Mouse (Mus musculus) lung, embryonic 16.5 days (tissue): Measurements from ENCODE around the gene Acap2. TPM values are rescaled to one million over a fixed set of nuclear protein-coding genes. Genes with fewer than 3 reads are reported as not detected.
A peak's percentile ranks its signal among the peaks of the same experiment; 100 is the strongest.

Experiments used
- ATAC-seq: fragments of 200-750 bp; cut with Nextera tagmentation; 2 replicates; pipeline ENCODE4 v1.8.0; 2017; ENCODE audit warnings: low read depth, mild to moderate bottlenecking, moderate library complexity
- H3K27ac ChIP-seq: fragments of 300-500 bp; sonication (generic); 2 replicates; pipeline ENCODE4 v1.5.1; 2014; ENCODE audit warnings: mild to moderate bottlenecking, control low read depth, low read length
- H3K27me3 ChIP-seq: fragments of 300-500 bp; sonication (generic); 2 replicates; pipeline ENCODE4 v1.6.1; 2014; ENCODE audit warnings: low read depth, low read length, mixed read lengths; ENCODE audit not compliant: control insufficient read depth, insufficient read depth
- H3K36me3 ChIP-seq: fragments of 300-500 bp; sonication (generic); 2 replicates; pipeline ENCODE4 v1.6.1; 2014; ENCODE audit warnings: low read length; ENCODE audit not compliant: control insufficient read depth, insufficient read depth
- H3K4me1 ChIP-seq: fragments of 300-500 bp; sonication (generic); replicated peaks from 2 replicates; pipeline ENCODE4 v1.6.1; 2014; ENCODE audit warnings: low read length, mixed read lengths; ENCODE audit not compliant: control insufficient read depth, insufficient read depth
- H3K4me2 ChIP-seq: fragments of 300-500 bp; sonication (generic); 2 replicates; pipeline ENCODE4 v1.6.1; 2014; ENCODE audit warnings: low read depth, low read length, control low read depth
- H3K4me3 ChIP-seq: fragments of 300-500 bp; sonication (generic); 2 replicates; pipeline ENCODE4 v1.5.1; 2014; ENCODE audit warnings: mild to moderate bottlenecking, low read length, control low read depth
- H3K9ac ChIP-seq: fragments of 300-500 bp; sonication (generic); 2 replicates; pipeline ENCODE4 v1.6.1; 2014; ENCODE audit warnings: low read length, control low read depth
- H3K9me3 ChIP-seq: fragments of 300-500 bp; sonication (generic); 2 replicates; pipeline ENCODE4 v1.6.1; 2016; ENCODE audit warnings: low read length; ENCODE audit not compliant: control insufficient read depth
- WGBS: fragments of 180-500 bp; shearing (Covaris S2); extraction: QIAGEN DNeasy Blood & Tissue Kit; methylation state at CpG from one replicate; pipeline ENCODE4 v1.1.7; 2014; 5-methylcytosine and 5-hydroxymethylcytosine counted together
- polyA plus RNA-seq: library from polyadenylated mRNA; unstranded; fragments of >200 nt; fragmentation: Nextera tagmentation; extraction: Ambion mirVana; gene quantifications from 2 replicates; pipeline ENCODE4 v1.2.1, GENCODE M21; 2015

Acap2 gene
- polyA plus RNA-seq, 1 experiment from 2014 or later = 27.3 TPM

DNA sequence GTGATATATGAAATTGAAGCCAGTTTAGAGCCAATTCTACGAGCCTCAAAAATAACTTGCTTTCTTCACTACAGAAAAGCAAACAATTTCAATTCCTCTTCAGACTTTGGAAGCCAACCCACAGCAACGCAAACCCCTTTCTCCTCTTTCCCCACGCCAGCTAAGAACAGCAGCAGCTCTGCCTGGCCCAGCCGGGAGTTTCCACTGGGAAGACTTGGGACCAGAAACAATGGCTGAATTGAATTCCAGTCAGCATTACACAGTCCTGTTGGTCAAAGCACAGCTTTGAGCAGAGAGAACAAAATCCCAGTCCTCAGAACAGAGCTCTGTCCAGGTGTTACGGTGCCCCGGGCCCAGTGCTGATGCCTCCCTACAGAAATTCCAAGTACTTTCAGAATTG, 59.1 kb downstream of the Acap2 start:
- Histone ChIP-seq H3K27me3 (no peaks in the 10 kb centered on the region), H3K9me3 (no peaks in the 10 kb centered on the region), H3K9ac (no peak overlapping the region), H3K4me1 (no peaks in the 10 kb centered on the region; the same call in 1 of the 2 replicates), H3K4me3 (no peak overlapping the region), H3K36me3 (no peaks in the 10 kb centered on the region; the same call in 1 of the 2 replicates), H3K4me2 (no peak overlapping the region), H3K27ac (peak overlapping the region; percentile 57)
- ATAC-seq = no peak
- 51% methylated on average over 6 of the region's 6 CpGs for WGBS

DNA sequence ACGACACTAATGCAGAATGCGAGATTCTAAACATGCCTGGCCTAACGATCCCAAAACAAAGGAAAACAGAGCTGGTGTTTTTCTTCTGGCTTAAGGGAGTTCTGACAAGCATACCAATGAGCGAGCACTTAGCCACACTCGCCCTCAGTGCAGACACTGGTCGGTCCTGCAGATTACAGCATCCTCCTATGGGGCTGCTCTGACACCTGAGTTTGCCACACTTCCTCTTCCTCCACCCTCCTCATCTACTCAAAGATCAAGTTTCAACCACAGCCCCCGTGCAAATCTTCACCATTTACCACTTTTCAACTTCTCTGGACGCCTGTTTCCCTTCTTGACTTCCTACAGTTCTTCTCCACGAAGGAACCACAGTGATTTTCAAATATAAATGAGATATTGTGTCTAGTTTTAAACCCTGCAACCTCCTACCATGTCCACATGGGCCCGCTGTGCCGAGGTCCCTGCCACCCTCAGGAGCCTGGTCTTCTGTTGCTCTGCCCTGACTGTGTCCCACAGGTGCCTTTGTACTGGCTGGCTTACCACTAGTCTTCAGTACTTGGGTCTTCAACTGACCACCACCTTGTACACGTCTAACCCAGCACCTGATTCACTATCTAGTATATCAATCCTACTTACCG, 64.3 kb downstream of the Acap2 start:
- Histone ChIP-seq H3K4me2 (no peak overlapping the region), H3K27me3 (no peaks in the 10 kb centered on the region), H3K9me3 (no peaks in the 10 kb centered on the region), H3K27ac (no peak overlapping the region), H3K36me3 (no peaks in the 10 kb centered on the region; the same call in 1 of the 2 replicates), H3K4me1 (peaks cover 12% of the 10 kb centered on the region), H3K4me3 (no peak overlapping the region), H3K9ac (no peak overlapping the region)
- WGBS = 69% methylated on average over 13 of the region's 13 CpGs
- ATAC-seq = no peak

DNA sequence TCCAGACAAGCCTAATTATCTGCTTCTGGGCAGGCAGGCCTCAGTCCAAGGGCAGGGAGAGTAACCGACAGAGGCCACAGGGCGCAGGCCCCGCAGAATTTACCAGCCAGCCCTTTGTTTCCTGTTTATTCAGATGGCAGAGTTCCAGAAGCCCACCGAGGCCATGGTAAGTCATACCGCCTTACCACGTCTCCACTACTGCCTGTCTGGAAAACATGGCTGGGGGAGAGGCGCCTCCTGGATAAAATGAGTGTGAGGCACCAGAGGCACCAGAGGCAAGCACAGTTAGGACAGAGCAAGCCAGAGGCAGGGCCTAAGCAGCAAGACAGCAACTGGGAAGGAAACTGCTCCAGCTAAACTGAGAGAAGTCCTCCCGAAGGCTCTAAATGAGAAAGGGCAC, 65.5 kb downstream of the Acap2 start:
- peak; percentile 51 for ATAC-seq
- WGBS = 34% methylated on average over 8 of the region's 8 CpGs
- H3K9me3 ChIP-seq = no peaks in the 10 kb centered on the region
- no peak overlapping the region for H3K4me3 ChIP-seq
- peaks cover 13% of the 10 kb centered on the region for H3K4me1 ChIP-seq
- H3K27me3 ChIP-seq = no peaks in the 10 kb centered on the region
- peak overlapping the region; percentile 77 for H3K27ac ChIP-seq
- no peaks in the 10 kb centered on the region; the same call in 1 of the 2 replicates for H3K36me3 ChIP-seq
- H3K9ac ChIP-seq = peak overlapping the region; percentile 24; the same call in 1 of the 2 replicates
- H3K4me2 ChIP-seq = no peak overlapping the region

- H3K4me3 ChIP-seq = no peak overlapping the region
- WGBS = 34% methylated on average over 5 of the region's 5 CpGs
- peak overlapping the region; percentile 38; the same call in 1 of the 2 replicates for H3K27ac ChIP-seq
- peaks cover 13% of the 10 kb centered on the region for H3K4me1 ChIP-seq
- H3K36me3 ChIP-seq = peaks cover 11% of the 10 kb centered on the region
- peak; percentile 92 for ATAC-seq
- no peaks in the 10 kb centered on the region for H3K9me3 ChIP-seq
- no peak overlapping the region for H3K4me2 ChIP-seq
- H3K9ac ChIP-seq = no peak overlapping the region
- no peaks in the 10 kb centered on the region for H3K27me3 ChIP-seq
Measured at GRCm38 (mm10) chr16:31131531-31131930, 69.5 kb downstream of the Acap2 start.

- Histone ChIP-seq H3K27me3 (no peaks in the 10 kb centered on the region), H3K4me1 (peaks cover 8% of the 10 kb centered on the region), H3K9me3 (no peaks in the 10 kb centered on the region), H3K36me3 (peaks cover 11% of the 10 kb centered on the region), H3K4me3 (no peak overlapping the region), H3K4me2 (no peak overlapping the region), H3K9ac (no peak overlapping the region), H3K27ac (no peak overlapping the region)
- 78% methylated on average over 5 of the region's 5 CpGs for WGBS
- no peak for ATAC-seq
Measured at GRCm38 (mm10) chr16:31128116-31128515, 72.9 kb downstream of the Acap2 start.

DNA sequence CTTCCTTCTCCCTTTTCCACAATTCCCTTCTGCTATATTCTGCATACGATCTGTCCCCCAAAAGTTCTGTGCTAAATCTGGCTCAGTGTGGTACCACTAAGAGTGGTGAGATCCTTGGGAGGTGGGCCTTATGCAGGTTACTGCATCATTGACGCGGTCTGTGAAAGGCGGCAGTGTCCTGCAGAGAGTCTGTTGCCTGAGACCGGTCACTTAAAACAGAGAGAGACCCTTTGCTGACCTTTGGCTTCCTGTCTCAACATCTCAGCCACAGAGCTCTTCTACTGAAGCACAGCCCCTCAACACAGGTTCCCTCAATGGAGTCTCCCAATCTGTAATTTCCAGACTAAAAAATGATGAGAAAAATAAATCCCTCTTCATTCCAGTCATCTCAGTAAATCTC, 76.1 kb downstream of the Acap2 start:
- no peak for ATAC-seq
- H3K27me3 ChIP-seq = no peaks in the 10 kb centered on the region
- H3K4me1 ChIP-seq = no peaks in the 10 kb centered on the region
- no peak overlapping the region for H3K4me2 ChIP-seq
- H3K27ac ChIP-seq = no peak overlapping the region
- peaks cover 16% of the 10 kb centered on the region for H3K36me3 ChIP-seq
- no peak overlapping the region for H3K4me3 ChIP-seq
- 80% methylated on average over 5 of the region's 5 CpGs for WGBS
- H3K9ac ChIP-seq = no peak overlapping the region
- no peaks in the 10 kb centered on the region for H3K9me3 ChIP-seq

DNA sequence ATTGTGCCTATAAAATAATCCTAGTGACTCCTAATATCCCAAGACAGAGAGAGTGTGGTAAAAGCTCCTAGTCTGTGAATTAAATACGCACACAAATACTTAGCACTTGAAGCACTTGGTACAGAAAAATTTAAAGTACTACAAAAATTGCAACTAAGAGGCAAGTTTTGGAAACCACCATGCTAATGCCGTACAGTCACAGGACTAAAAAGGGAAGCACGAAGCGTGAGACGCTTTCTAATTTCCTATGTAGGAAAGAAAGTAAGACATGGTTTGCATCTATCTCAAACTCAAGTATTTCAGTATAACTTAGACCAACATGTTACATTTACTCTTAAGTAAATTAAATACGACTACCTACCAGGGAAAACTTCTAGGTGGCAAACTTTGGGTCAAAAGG, 79.4 kb downstream of the Acap2 start:
- 91% methylated on average over 6 of the region's 6 CpGs for WGBS
- no peaks in the 10 kb centered on the region for H3K9me3 ChIP-seq
- H3K4me1 ChIP-seq = no peaks in the 10 kb centered on the region
- H3K4me3 ChIP-seq = no peak overlapping the region
- no peak overlapping the region for H3K4me2 ChIP-seq
- no peaks in the 10 kb centered on the region for H3K27me3 ChIP-seq
- ATAC-seq = no peak
- no peak overlapping the region for H3K27ac ChIP-seq
- peaks cover 17% of the 10 kb centered on the region for H3K36me3 ChIP-seq
- H3K9ac ChIP-seq = no peak overlapping the region

GRCm38 (mm10) chr16:31113596-31113995, 87.4 kb downstream of the Acap2 start:
- no peak overlapping the region for H3K27ac ChIP-seq
- H3K27me3 ChIP-seq = no peaks in the 10 kb centered on the region
- H3K9me3 ChIP-seq = no peaks in the 10 kb centered on the region
- H3K36me3 ChIP-seq = peaks cover 39% of the 10 kb centered on the region
- H3K4me1 ChIP-seq = no peaks in the 10 kb centered on the region
- no peak overlapping the region for H3K9ac ChIP-seq
- ATAC-seq = no peak
- no peak overlapping the region for H3K4me3 ChIP-seq
- H3K4me2 ChIP-seq = no peak overlapping the region

DNA sequence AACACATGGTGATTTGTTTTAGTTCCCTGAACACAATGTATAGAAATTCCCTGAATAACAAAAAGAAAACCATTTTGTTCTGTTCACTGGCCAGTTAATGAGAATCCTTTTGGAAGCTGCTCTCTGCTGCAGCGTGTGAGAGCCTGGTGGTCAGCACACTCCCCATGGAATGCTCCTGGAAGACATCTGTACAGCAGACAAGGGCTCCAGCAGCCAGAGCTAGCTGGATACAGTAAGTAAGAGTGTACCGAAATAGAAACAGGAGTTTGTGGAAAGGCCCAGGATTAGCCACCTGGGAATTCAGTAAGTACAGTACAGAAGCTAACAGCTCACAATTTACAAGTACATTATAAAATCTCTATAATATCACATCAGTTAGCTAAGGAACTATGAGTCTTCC, 99.7 kb downstream of the Acap2 start:
- no peaks in the 10 kb centered on the region for H3K9me3 ChIP-seq
- no peak overlapping the region for H3K4me2 ChIP-seq
- H3K36me3 ChIP-seq = peaks cover 29% of the 10 kb centered on the region
- H3K9ac ChIP-seq = no peak overlapping the region
- no peak overlapping the region for H3K4me3 ChIP-seq
- WGBS = 89% methylated on average over 2 of the region's 2 CpGs
- H3K4me1 ChIP-seq = no peaks in the 10 kb centered on the region
- H3K27ac ChIP-seq = no peak overlapping the region
- no peaks in the 10 kb centered on the region for H3K27me3 ChIP-seq
- no peak for ATAC-seq

DNA sequence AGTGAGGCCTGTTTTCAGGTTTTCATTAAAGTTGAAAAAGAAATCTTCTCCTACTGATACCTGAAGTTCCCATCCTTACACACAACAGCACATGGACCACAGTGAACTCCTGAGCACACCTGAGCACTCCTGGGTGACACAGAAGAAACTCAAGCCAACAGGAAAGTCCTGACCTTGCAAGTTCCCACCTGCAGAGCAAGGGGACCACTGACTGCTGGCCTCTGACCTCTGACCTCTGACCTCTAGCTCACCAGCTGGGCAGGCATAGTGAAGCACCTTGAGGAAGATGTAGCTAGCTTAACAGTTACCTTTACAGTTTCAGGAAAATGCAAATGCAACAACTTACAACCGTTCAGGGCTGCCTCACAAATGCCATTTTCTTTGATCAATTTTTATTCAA, 101.1 kb downstream of the Acap2 start:
- Histone ChIP-seq H3K4me1 (no peaks in the 10 kb centered on the region), H3K27me3 (no peaks in the 10 kb centered on the region), H3K4me2 (no peak overlapping the region), H3K4me3 (no peak overlapping the region), H3K9me3 (no peaks in the 10 kb centered on the region), H3K36me3 (peaks cover 24% of the 10 kb centered on the region), H3K27ac (no peak overlapping the region), H3K9ac (no peak overlapping the region)
- WGBS = 81% methylated on average over 1 of the region's 1 CpGs
- ATAC-seq = no peak
